Mouse (Mus musculus) midbrain, embryonic 13.5 days (tissue): ENCODE data around the gene Erc1. TPM values are rescaled to one million over a fixed set of nuclear protein-coding genes. Genes with fewer than 3 reads are reported as not detected.

Experiments
- ATAC-seq: fragments of 200-750 bp; cut with Nextera tagmentation; 2 replicates; pipeline ENCODE4 v1.8.0; 2017; ENCODE audit warnings: mild to moderate bottlenecking, moderate TSS enrichment, moderate library complexity
- H3K27ac ChIP-seq: fragments of 300-500 bp; sonication (generic); 2 replicates; pipeline ENCODE4 v1.5.1; 2015; ENCODE audit warnings: inconsistent platforms, mild to moderate bottlenecking, moderate library complexity
- H3K27me3 ChIP-seq: fragments of 300-500 bp; sonication (generic); 2 replicates; pipeline ENCODE4 v1.6.1; 2015; ENCODE audit warnings: mild to moderate bottlenecking, inconsistent platforms
- H3K36me3 ChIP-seq: fragments of 300-500 bp; sonication (generic); 2 replicates; pipeline ENCODE4 v1.6.1; 2015; ENCODE audit warnings: mild to moderate bottlenecking, inconsistent platforms
- H3K4me1 ChIP-seq: fragments of 300-500 bp; sonication (generic); replicated peaks from 2 replicates; pipeline ENCODE4 v1.6.1; 2015; ENCODE audit warnings: inconsistent platforms
- H3K4me2 ChIP-seq: fragments of 300-500 bp; sonication (generic); replicated peaks from 2 replicates; pipeline ENCODE4 v1.6.1; 2015; ENCODE audit warnings: moderate library complexity, mild to moderate bottlenecking, inconsistent platforms
- H3K4me3 ChIP-seq: fragments of 300-500 bp; sonication (generic); replicated peaks from 2 replicates; pipeline ENCODE4 v1.5.1; 2015; ENCODE audit warnings: mild to moderate bottlenecking, inconsistent platforms
- H3K9ac ChIP-seq: fragments of 300-500 bp; sonication (generic); replicated peaks from 2 replicates; pipeline ENCODE4 v1.6.1; 2015; ENCODE audit warnings: mild to moderate bottlenecking, inconsistent platforms
- H3K9me3 ChIP-seq: fragments of 300-500 bp; sonication (generic); 2 replicates; pipeline ENCODE4 v1.6.1; 2016; ENCODE audit warnings: mild to moderate bottlenecking, inconsistent platforms
- WGBS: fragments of 180-500 bp; shearing (Covaris S2); methylation state at CpG from one replicate; pipeline ENCODE4 v1.1.7; 2015; 5-methylcytosine and 5-hydroxymethylcytosine counted together
- polyA plus RNA-seq: library from polyadenylated mRNA; unstranded; fragments of >200 nt; fragmentation: Nextera tagmentation; extraction: Ambion mirVana; gene quantifications from 2 replicates; pipeline ENCODE4 v1.2.1, GENCODE M21; 2015

Gene Erc1
- polyA plus RNA-seq, 1 experiment from 2014 or later: 40.5 TPM

- Histone ChIP-seq H3K4me3 (no peak overlapping the region), H3K36me3 (peaks cover 13% of the 10 kb centered on the region; the same call in 1 of the 2 replicates), H3K4me2 (no peak overlapping the region), H3K27ac (no peak overlapping the region), H3K9me3 (no peaks in the 10 kb centered on the region), H3K9ac (no peak overlapping the region), H3K4me1 (no peaks in the 10 kb centered on the region), H3K27me3 (no peaks in the 10 kb centered on the region)
- 91% methylated on average over 5 of the region's 5 CpGs for WGBS
- no peak for ATAC-seq
These were observed 51.7 kb downstream of the Erc1 start for GRCm38 (mm10) chr6:119796291-119796690.

- Histone ChIP-seq H3K4me3 (no peak overlapping the region), H3K36me3 (peaks cover 19% of the 10 kb centered on the region), H3K9me3 (no peaks in the 10 kb centered on the region), H3K9ac (no peak overlapping the region), H3K27me3 (no peaks in the 10 kb centered on the region), H3K4me2 (no peak overlapping the region), H3K4me1 (no peaks in the 10 kb centered on the region), H3K27ac (no peak overlapping the region)
- 48% methylated on average over 2 of the region's 2 CpGs for WGBS
- ATAC-seq: no peak
These were observed 55.4 kb downstream of the Erc1 start for GRCm38 (mm10) chr6:119792562-119792961.

GRCm38 (mm10) chr6:119782416-119782815 lies 65.6 kb downstream of the Erc1 start:
- ATAC-seq: no peak
- Histone ChIP-seq H3K9ac (no peak overlapping the region), H3K4me2 (no peak overlapping the region), H3K27ac (no peak overlapping the region), H3K4me1 (no peaks in the 10 kb centered on the region), H3K9me3 (no peaks in the 10 kb centered on the region), H3K36me3 (peaks cover 9% of the 10 kb centered on the region; the same call in 1 of the 2 replicates), H3K4me3 (no peak overlapping the region), H3K27me3 (no peaks in the 10 kb centered on the region)
- WGBS: 95% methylated on average over 2 of the region's 2 CpGs

GRCm38 (mm10) chr6:119781109-119781508 lies 66.9 kb downstream of the Erc1 start:
- Histone ChIP-seq H3K4me2 (no peak overlapping the region), H3K4me3 (no peak overlapping the region), H3K9me3 (no peaks in the 10 kb centered on the region), H3K36me3 (peaks cover 9% of the 10 kb centered on the region; the same call in 1 of the 2 replicates), H3K27ac (no peak overlapping the region), H3K27me3 (no peaks in the 10 kb centered on the region), H3K9ac (no peak overlapping the region), H3K4me1 (no peaks in the 10 kb centered on the region)
- WGBS: 82% methylated on average over 3 of the region's 3 CpGs
- no peak for ATAC-seq

GRCm38 (mm10) chr6:119768778-119769177 lies 79.2 kb downstream of the Erc1 start:
- H3K4me2 ChIP-seq: no peak overlapping the region
- H3K27ac ChIP-seq: no peak overlapping the region
- no peak overlapping the region for H3K4me3 ChIP-seq
- 77% methylated on average over 1 of the region's 1 CpGs for WGBS
- no peak overlapping the region for H3K9ac ChIP-seq
- H3K36me3 ChIP-seq: peaks cover 3% of the 10 kb centered on the region; the same call in 1 of the 2 replicates
- no peaks in the 10 kb centered on the region for H3K27me3 ChIP-seq
- no peaks in the 10 kb centered on the region for H3K4me1 ChIP-seq
- no peaks in the 10 kb centered on the region for H3K9me3 ChIP-seq
- no peak for ATAC-seq

- 87% methylated on average over 3 of the region's 3 CpGs for WGBS
- H3K4me2 ChIP-seq: no peak overlapping the region
- no peak for ATAC-seq
- H3K9me3 ChIP-seq: no peaks in the 10 kb centered on the region
- H3K36me3 ChIP-seq: peaks cover 6% of the 10 kb centered on the region
- H3K9ac ChIP-seq: no peak overlapping the region
- H3K27me3 ChIP-seq: no peaks in the 10 kb centered on the region
- H3K4me3 ChIP-seq: no peak overlapping the region
- H3K27ac ChIP-seq: no peak overlapping the region
- H3K4me1 ChIP-seq: no peaks in the 10 kb centered on the region
These were observed 83.6 kb downstream of the Erc1 start for GRCm38 (mm10) chr6:119764355-119764754.

- Histone ChIP-seq H3K9ac (no peak overlapping the region), H3K4me3 (no peak overlapping the region), H3K27ac (no peak overlapping the region), H3K4me2 (no peak overlapping the region), H3K9me3 (no peaks in the 10 kb centered on the region), H3K4me1 (no peaks in the 10 kb centered on the region), H3K36me3 (peaks cover 6% of the 10 kb centered on the region), H3K27me3 (no peaks in the 10 kb centered on the region)
- WGBS: 94% methylated on average over 3 of the region's 3 CpGs
- no peak for ATAC-seq
These were observed 88.1 kb downstream of the Erc1 start for GRCm38 (mm10) chr6:119759866-119760265.

- ATAC-seq: no peak
- peaks cover 6% of the 10 kb centered on the region for H3K36me3 ChIP-seq
- H3K4me2 ChIP-seq: no peak overlapping the region
- no peaks in the 10 kb centered on the region for H3K9me3 ChIP-seq
- no peak overlapping the region for H3K9ac ChIP-seq
- H3K27me3 ChIP-seq: no peaks in the 10 kb centered on the region
- 82% methylated on average over 2 of the region's 2 CpGs for WGBS
- H3K4me3 ChIP-seq: no peak overlapping the region
- H3K4me1 ChIP-seq: no peaks in the 10 kb centered on the region
- H3K27ac ChIP-seq: no peak overlapping the region
These were observed 89.5 kb downstream of the Erc1 start for GRCm38 (mm10) chr6:119758490-119758889.

- Histone ChIP-seq H3K27ac (no peak overlapping the region), H3K36me3 (peaks cover 9% of the 10 kb centered on the region), H3K9me3 (no peaks in the 10 kb centered on the region), H3K4me1 (no peaks in the 10 kb centered on the region), H3K4me2 (no peak overlapping the region), H3K27me3 (no peaks in the 10 kb centered on the region), H3K4me3 (no peak overlapping the region), H3K9ac (no peak overlapping the region)
- WGBS: 28% methylated on average over 5 of the region's 5 CpGs
- ATAC-seq: no peak
These were observed 90.2 kb downstream of the Erc1 start for GRCm38 (mm10) chr6:119757796-119758195.

GRCm38 (mm10) chr6:119755866-119756265 lies 92.1 kb downstream of the Erc1 start:
- no peaks in the 10 kb centered on the region for H3K9me3 ChIP-seq
- no peak overlapping the region for H3K27ac ChIP-seq
- no peaks in the 10 kb centered on the region for H3K4me1 ChIP-seq
- WGBS: 83% methylated on average over 3 of the region's 3 CpGs
- no peak overlapping the region for H3K4me3 ChIP-seq
- H3K9ac ChIP-seq: no peak overlapping the region
- H3K4me2 ChIP-seq: no peak overlapping the region
- no peaks in the 10 kb centered on the region for H3K27me3 ChIP-seq
- H3K36me3 ChIP-seq: peaks cover 15% of the 10 kb centered on the region
- no peak for ATAC-seq

- WGBS: 84% methylated on average over 7 of the region's 7 CpGs
- H3K4me3 ChIP-seq: no peak overlapping the region
- H3K27me3 ChIP-seq: no peaks in the 10 kb centered on the region
- H3K27ac ChIP-seq: no peak overlapping the region
- H3K4me1 ChIP-seq: no peaks in the 10 kb centered on the region
- H3K4me2 ChIP-seq: no peak overlapping the region
- no peak overlapping the region for H3K9ac ChIP-seq
- H3K36me3 ChIP-seq: peaks cover 38% of the 10 kb centered on the region
- H3K9me3 ChIP-seq: no peaks in the 10 kb centered on the region
- no peak for ATAC-seq
These were observed 98.8 kb downstream of the Erc1 start for GRCm38 (mm10) chr6:119749093-119749635.

GRCm38 (mm10) chr6:119741861-119742260 lies 106.1 kb downstream of the Erc1 start:
- 83% methylated on average over 2 of the region's 2 CpGs for WGBS
- no peaks in the 10 kb centered on the region for H3K9me3 ChIP-seq
- H3K27ac ChIP-seq: no peak overlapping the region
- no peaks in the 10 kb centered on the region for H3K4me1 ChIP-seq
- no peak overlapping the region for H3K4me3 ChIP-seq
- ATAC-seq: no peak
- no peaks in the 10 kb centered on the region for H3K27me3 ChIP-seq
- peaks cover 13% of the 10 kb centered on the region for H3K36me3 ChIP-seq
- H3K9ac ChIP-seq: no peak overlapping the region
- H3K4me2 ChIP-seq: no peak overlapping the region

GRCm38 (mm10) chr6:119740541-119740940 lies 107.4 kb downstream of the Erc1 start:
- 90% methylated on average over 3 of the region's 3 CpGs for WGBS
- H3K36me3 ChIP-seq: peaks cover 13% of the 10 kb centered on the region
- H3K9me3 ChIP-seq: no peaks in the 10 kb centered on the region
- H3K27me3 ChIP-seq: no peaks in the 10 kb centered on the region
- no peak overlapping the region for H3K4me3 ChIP-seq
- H3K27ac ChIP-seq: no peak overlapping the region
- no peaks in the 10 kb centered on the region for H3K4me1 ChIP-seq
- H3K9ac ChIP-seq: no peak overlapping the region
- ATAC-seq: no peak
- no peak overlapping the region for H3K4me2 ChIP-seq
